Mouse (Mus musculus) MEL (cell line): Measurements from ENCODE around the gene Dagla. TPM values are rescaled to one million over a fixed set of nuclear protein-coding genes. Genes with fewer than 3 reads are reported as not detected.

Experiments
- DNase-seq: peaks from one replicate; pipeline ENCODE4 v3.0.0; 2011; ENCODE audit warnings: low read depth, low spot score
- H3K27ac ChIP-seq: 2 replicates; pipeline ENCODE4 v1.5.1; 2012; ENCODE audit warnings: low read depth, mild to moderate bottlenecking, control low read depth, low read length, moderate library complexity; ENCODE audit not compliant: control insufficient read depth
- H3K27me3 ChIP-seq, 2 experiments: fragments of 150-350 bp in 1 of 2; sonication (generic) in 1 of 2; 2 replicates each; pipeline ENCODE4 v1.6.1; 2012; ENCODE audit warnings: low read length in 2 of 2, mild to moderate bottlenecking in 2 of 2, improper control_type of control experiment in 1 of 2, moderate library complexity in 1 of 2; ENCODE audit not compliant: insufficient read depth in 2 of 2, control insufficient read depth in 1 of 2
- H3K36me3 ChIP-seq, 2 experiments: 2 replicates each; pipeline ENCODE4 v1.6.1; 2012 to 2014; ENCODE audit warnings: low read length in 2 of 2, improper control_type of control experiment in 1 of 2, inconsistent platforms in 1 of 2, mild to moderate bottlenecking in 1 of 2; ENCODE audit not compliant: insufficient read depth in 2 of 2, control insufficient read depth in 1 of 2
- H3K4me1 ChIP-seq, 2 experiments: fragments of 150-350 bp in 1 of 2; sonication (generic) in 1 of 2; 2 replicates each; pipeline ENCODE4 v1.6.1; 2012; ENCODE audit warnings: low read length in 2 of 2, improper control_type of control experiment in 1 of 2, mild to moderate bottlenecking in 1 of 2; ENCODE audit not compliant: insufficient read depth in 2 of 2, control insufficient read depth in 1 of 2
- H3K4me3 ChIP-seq, 2 experiments: fragments of 150-350 bp in 1 of 2; sonication (generic) in 1 of 2; 2 replicates each; pipeline ENCODE4 v1.5.1; 2012; ENCODE audit warnings: low read depth in 2 of 2, low read length in 2 of 2, mild to moderate bottlenecking in 2 of 2, moderate library complexity in 2 of 2, control low read depth in 1 of 2, improper control_type of control experiment in 1 of 2; ENCODE audit not compliant: control insufficient read depth in 1 of 2, insufficient read depth in 1 of 2
- H3K79me2 ChIP-seq: 2 replicates; pipeline ENCODE4 v1.6.1; 2012; ENCODE audit warnings: mild to moderate bottlenecking, low read length, moderate library complexity; ENCODE audit not compliant: control insufficient read depth, poor library complexity, insufficient read depth
- H3K9ac ChIP-seq: 2 replicates; pipeline ENCODE4 v1.6.1; 2012; ENCODE audit warnings: low read depth, mild to moderate bottlenecking, control low read depth, low read length, moderate library complexity; ENCODE audit not compliant: control insufficient read depth, poor library complexity, severe bottlenecking
- H3K9me3 ChIP-seq: fragments of 150-350 bp; sonication (generic); replicated peaks from 2 replicates; pipeline ENCODE4 v1.6.1; 2012; ENCODE audit warnings: mild to moderate bottlenecking, low read length, improper control_type of control experiment, moderate library complexity; ENCODE audit not compliant: insufficient read depth
- BHLHE40 ChIP-seq: IDR thresholded peaks from 2 replicates; pipeline ENCODE4 v1.6.1; 2012; ENCODE audit warnings: low read depth, mild to moderate bottlenecking, inconsistent platforms, low read length, improper control_type of control experiment, borderline replicate concordance
- E2F4 ChIP-seq: IDR thresholded peaks from 2 replicates; pipeline ENCODE4 v1.6.1; 2011; ENCODE audit warnings: low read depth, low read length, improper control_type of control experiment, borderline replicate concordance
- ELF1 ChIP-seq: IDR thresholded peaks from 2 replicates; pipeline ENCODE4 v1.6.1; 2014; ENCODE audit warnings: low read depth, mild to moderate bottlenecking, inconsistent platforms, low read length, improper control_type of control experiment, moderate library complexity
- EP300 ChIP-seq, 2 experiments: IDR thresholded peaks; 2 replicates each; pipeline ENCODE4 v1.6.1; 2011; ENCODE audit warnings: improper control_type of control experiment in 2 of 2, low read length in 2 of 2, low read depth in 1 of 2, mild to moderate bottlenecking in 1 of 2
- JUND ChIP-seq: IDR thresholded peaks from 2 replicates; pipeline ENCODE4 v1.6.1; 2011; ENCODE audit warnings: low read depth, mild to moderate bottlenecking, improper control_type of control experiment, low read length
- KAT2A ChIP-seq: conservative IDR thresholded peaks from 2 replicates; pipeline ENCODE4 v1.6.1; 2012; ENCODE audit warnings: low read depth, low read length, improper control_type of control experiment, inconsistent platforms
- MAX ChIP-seq: IDR thresholded peaks from 2 replicates; pipeline ENCODE4 v1.6.1; 2011; ENCODE audit warnings: low read length, improper control_type of control experiment
- MAZ ChIP-seq: IDR thresholded peaks from 2 replicates; pipeline ENCODE4 v1.6.1; 2012; ENCODE audit warnings: low read depth, mild to moderate bottlenecking, inconsistent platforms, low read length, improper control_type of control experiment
- MXI1 ChIP-seq: IDR thresholded peaks from 2 replicates; pipeline ENCODE4 v1.6.1; 2011; ENCODE audit warnings: mild to moderate bottlenecking, low read depth, low read length, improper control_type of control experiment
- MYC ChIP-seq: IDR thresholded peaks from 2 replicates; pipeline ENCODE4 v1.6.1; 2011; ENCODE audit warnings: low read depth, mild to moderate bottlenecking, low read length, improper control_type of control experiment, moderate library complexity
- NRF1 ChIP-seq: IDR thresholded peaks from 2 replicates; pipeline ENCODE4 v1.6.1; 2014; ENCODE audit warnings: low read depth, mild to moderate bottlenecking, inconsistent platforms, low read length, improper control_type of control experiment, moderate library complexity; ENCODE audit not compliant: poor library complexity, insufficient read depth, severe bottlenecking
- POLR2AphosphoS5 ChIP-seq: IDR thresholded peaks from 2 replicates; pipeline ENCODE4 v1.6.1; 2012; ENCODE audit warnings: low read depth, borderline replicate concordance, mild to moderate bottlenecking, inconsistent platforms, low read length, moderate library complexity, mixed read lengths
- RAD21 ChIP-seq: IDR thresholded peaks from 2 replicates; pipeline ENCODE4 v1.6.1; 2011; ENCODE audit warnings: mild to moderate bottlenecking, low read depth, low read length, improper control_type of control experiment
- SIN3A ChIP-seq: IDR thresholded peaks from 2 replicates; pipeline ENCODE4 v1.6.1; 2012; ENCODE audit warnings: low read length, improper control_type of control experiment, inconsistent platforms
- TBP ChIP-seq: IDR thresholded peaks from 2 replicates; pipeline ENCODE4 v1.8.0; 2011; ENCODE audit warnings: low read depth, low read length, improper control_type of control experiment
- UBTF ChIP-seq: IDR thresholded peaks from 2 replicates; pipeline ENCODE4 v1.6.1; 2012; ENCODE audit warnings: low read depth, mild to moderate bottlenecking, inconsistent platforms, low read length, improper control_type of control experiment, moderate library complexity, borderline replicate concordance; ENCODE audit not compliant: insufficient read depth
- ZC3H11A ChIP-seq: IDR thresholded peaks from 2 replicates; pipeline ENCODE4 v1.6.1; 2012; ENCODE audit warnings: low read depth, mild to moderate bottlenecking, inconsistent platforms, low read length, improper control_type of control experiment
- ZKSCAN1 ChIP-seq: IDR thresholded peaks from 2 replicates; pipeline ENCODE4 v1.6.1; 2012; ENCODE audit warnings: low read depth, mild to moderate bottlenecking, inconsistent platforms, low read length, improper control_type of control experiment, moderate library complexity
- ZNF384 ChIP-seq: IDR thresholded peaks from 2 replicates; pipeline ENCODE4 v1.6.1; 2012; ENCODE audit warnings: low read depth, mild to moderate bottlenecking, inconsistent platforms, low read length, improper control_type of control experiment
- polyA plus RNA-seq, 2 experiments: library from polyadenylated mRNA; stranded (reverse) in 1 of 2; unstranded in 1 of 2; fragments of >175 nt in 1 of 2; fragments of >200 nt in 1 of 2; gene quantifications; 2 replicates each; pipeline versions ENCODE4 v1.2.1 to v1.2.4; 2012; ENCODE audit warnings: low replicate concordance in 2 of 2, low read depth in 1 of 2; ENCODE audit not compliant: insufficient read length in 2 of 2, insufficient read depth in 1 of 2, missing spikeins in 1 of 2
- total RNA-seq: library from RNA; depleted of rRNA; stranded (reverse); fragments of 300-350 nt; gene quantifications from 2 replicates; pipeline ENCODE4 v1.2.3, GENCODE M21; 2012

The Dagla gene
- total and polyA plus RNA-seq, 3 experiments: not detected

GRCm38 (mm10) chr19:10286458-10286872 is 18.2 kb downstream of the Dagla start:
- H3K27ac ChIP-seq: no peak overlapping the region
- H3K36me3 ChIP-seq: no peaks in the 10 kb centered on the region
- no peak overlapping the region for H3K4me3 ChIP-seq
- no peak for DNase-seq
- H3K9me3 ChIP-seq: no peaks in the 10 kb centered on the region
- H3K9ac ChIP-seq: no peak overlapping the region
- no peaks in the 10 kb centered on the region for H3K79me2 ChIP-seq
- no peaks in the 10 kb centered on the region; a peak in 2 of 4 replicates for H3K27me3 ChIP-seq
- TF ChIP-seq ZKSCAN1 (no peak), MAZ (no peak), SIN3A (no peak), ELF1 (no peak), MAX (no peak), UBTF (no peak), MYC (no peak), E2F4 (no peak), RAD21 (no peak), ZNF384 (no peak), ZC3H11A (no peak), JUND (no peak)
- TF ChIP-seq, all 39 proteins: peak for 0
- no peaks in the 10 kb centered on the region for H3K4me1 ChIP-seq

GRCm38 (mm10) chr19:10280771-10281540 is 23.7 kb downstream of the Dagla start:
- Histone ChIP-seq H3K36me3 (no peaks in the 10 kb centered on the region), H3K27me3 (peaks cover 0 to 3% of the 10 kb centered on the region in 2 experiments; a peak in 3 of 4 replicates), H3K9ac (no peak overlapping the region), H3K9me3 (no peaks in the 10 kb centered on the region), H3K4me3 (no peak overlapping the region), H3K79me2 (no peaks in the 10 kb centered on the region), H3K4me1 (no peaks in the 10 kb centered on the region), H3K27ac (no peak overlapping the region)
- TF ChIP-seq KAT2A (no peak), NRF1 (no peak), MXI1 (no peak), TBP (no peak), POLR2AphosphoS5 (no peak), MAZ (no peak), BHLHE40 (no peak), ZNF384 (no peak), EP300 (IDR thresholded peaks at IDR 0.05; ENCODE audit: low read depth in 1 of 2, low read length in 2 of 2) (no peak), E2F4 (no peak), ZKSCAN1 (no peak), JUND (no peak)
- DNase-seq: no peak
